Mouse (Mus musculus): Measurements from ENCODE around the gene Olfr983. TPM values are rescaled to one million over a fixed set of nuclear protein-coding genes. Genes with fewer than 3 reads are reported as not detected.

Gene Olfr983
- total RNA-seq (2021), result not detected
- long read RNA-seq, result 0 reads

DNA sequence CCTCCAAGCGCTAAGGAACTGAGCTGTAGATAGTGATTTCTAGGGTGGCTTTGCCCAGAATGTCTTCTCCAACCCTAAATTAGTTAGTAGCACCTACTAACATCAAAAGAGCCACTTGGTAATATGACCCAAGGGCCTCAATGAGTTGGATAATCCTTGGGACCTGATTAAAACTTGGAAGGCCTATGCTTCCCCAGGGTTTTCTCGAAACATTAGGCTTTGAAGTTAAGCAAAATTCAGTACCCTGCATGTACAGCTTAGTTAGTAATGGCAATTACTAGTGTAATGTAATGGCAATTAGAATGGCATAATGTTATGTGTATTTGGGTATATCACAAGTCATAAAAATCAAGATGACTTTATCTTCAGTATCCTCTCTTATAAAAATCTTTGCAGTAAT lies at the start of gene Olfr983:
Gene Olfr983, minus strand, starts transcription at position 101 of the 400 bp plus-strand sequence.
- DNase-seq (ENCODE audit: low spot score in 2 of 2), result no peak

DNA sequence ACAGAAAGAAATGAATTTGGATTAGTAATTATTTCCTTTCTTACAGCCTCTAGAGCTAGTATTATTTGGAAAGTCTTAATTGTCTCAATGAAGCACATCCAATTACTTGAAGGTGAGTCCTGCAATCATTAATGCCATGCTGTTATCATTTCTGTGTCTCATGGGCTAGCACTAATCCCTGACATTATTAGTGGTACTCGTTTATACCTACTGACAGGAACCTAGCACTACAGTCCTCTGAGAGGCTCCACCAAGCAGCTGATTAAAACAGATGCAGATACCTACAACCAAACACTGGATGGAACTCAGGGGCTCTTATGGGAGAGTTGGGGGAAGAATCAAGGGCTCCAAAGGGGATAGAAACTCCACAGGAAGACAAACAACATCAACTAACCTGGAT lies 48.1 kb upstream of the Olfr983 start:
- DNase-seq (ENCODE audit: low spot score in 2 of 2), result no peak

DNA sequence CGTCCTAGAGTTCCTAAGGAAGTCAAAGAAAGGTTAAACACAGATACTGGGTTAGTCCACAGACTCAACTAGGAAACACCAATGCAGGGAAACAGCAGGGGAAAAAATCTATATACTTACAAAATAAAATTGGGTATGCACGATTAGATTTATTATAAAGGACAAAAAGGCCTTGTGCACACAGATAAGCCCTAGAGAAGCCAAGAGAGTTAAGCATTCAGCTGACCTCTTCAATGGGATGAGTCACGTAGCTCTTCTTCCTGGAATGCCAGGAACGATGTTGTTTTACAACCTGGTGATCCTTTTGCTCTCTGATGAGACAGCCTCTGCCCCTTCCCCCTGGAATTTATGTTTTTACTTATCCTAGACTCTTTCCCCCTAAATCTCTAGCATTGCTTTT lies 46.1 kb upstream of the Olfr983 start:
- DNase-seq (ENCODE audit: low spot score in 2 of 2), result no peak

DNA sequence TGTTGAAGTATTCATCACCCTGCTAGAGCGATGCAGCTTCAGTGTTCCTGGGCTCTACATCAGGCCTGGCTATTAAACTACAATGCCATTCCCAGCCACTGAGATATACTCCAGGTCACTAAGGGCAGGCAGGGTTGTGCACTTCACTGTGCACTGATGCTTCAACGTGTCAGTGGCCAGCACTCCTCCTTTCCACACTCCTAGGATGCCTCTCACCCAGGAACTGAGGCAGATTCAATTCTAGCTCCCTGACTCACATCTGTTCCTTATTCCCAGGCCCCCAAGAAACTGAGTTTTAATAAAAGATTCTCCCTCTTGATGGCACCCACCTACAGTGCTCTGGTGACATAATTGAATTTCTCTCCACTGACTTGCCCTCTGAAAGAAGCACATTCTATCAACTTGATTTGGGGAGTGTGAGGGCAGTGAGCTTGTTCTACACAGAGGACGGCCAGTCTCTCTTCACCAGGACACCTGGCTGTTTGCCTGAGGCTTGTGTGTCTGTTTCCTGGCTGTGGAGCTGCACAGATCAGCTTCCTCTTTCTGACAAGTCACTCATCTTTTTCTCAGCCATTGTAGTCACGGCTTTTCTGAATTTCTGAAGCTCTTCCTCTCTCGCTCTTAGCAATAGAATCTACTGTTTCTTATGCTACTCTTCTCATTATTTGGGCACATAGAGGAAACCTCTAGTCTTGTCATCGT lies 43.7 kb upstream of the Olfr983 start:
- DNase-seq (ENCODE audit: low spot score in 2 of 2), result no peak

DNA sequence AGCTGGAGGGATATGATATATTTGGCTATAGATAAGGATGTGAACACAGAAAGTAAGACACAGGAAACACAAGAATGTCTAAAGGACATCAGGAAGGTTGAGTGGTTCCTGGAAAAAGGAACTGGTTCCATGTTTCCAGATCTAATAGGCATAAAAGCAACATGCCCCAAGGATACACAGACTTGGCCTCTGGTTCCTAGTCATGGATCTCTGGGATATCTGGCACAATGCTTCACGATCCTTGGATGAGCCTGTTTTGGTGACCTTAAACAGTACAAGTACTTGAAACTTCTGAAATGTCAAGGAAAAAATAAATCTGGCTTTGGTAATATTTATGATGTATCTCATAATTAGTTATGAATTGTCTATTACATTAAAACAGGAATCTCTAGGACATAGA lies 37.2 kb upstream of the Olfr983 start:
- no peak for DNase-seq (ENCODE audit: low spot score in 2 of 2)

DNA sequence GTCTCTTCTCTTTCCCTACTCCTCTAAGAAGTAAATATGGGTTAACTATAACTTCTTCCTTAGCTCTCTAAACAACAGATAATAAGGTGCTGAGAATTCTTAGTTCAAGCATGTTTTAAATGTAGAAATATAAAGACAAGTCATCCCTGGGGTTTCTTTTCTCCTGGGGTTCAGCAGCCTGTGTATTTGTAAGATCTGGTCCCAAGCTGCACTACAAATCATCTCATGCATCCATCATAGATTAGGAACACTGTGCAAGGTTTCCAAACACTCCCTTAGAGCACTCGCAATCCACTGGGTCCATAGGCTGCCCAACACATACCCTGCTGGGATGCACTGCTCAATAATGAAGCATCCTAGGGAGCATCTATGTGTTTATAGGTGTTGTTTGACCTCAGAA lies 36.7 kb upstream of the Olfr983 start, which contains the start of gene Olfr985:
Gene Olfr985, minus strand, starts transcription at position 101 of the 400 bp plus-strand sequence.
- DNase-seq (ENCODE audit: low spot score in 2 of 2), result no peak

DNA sequence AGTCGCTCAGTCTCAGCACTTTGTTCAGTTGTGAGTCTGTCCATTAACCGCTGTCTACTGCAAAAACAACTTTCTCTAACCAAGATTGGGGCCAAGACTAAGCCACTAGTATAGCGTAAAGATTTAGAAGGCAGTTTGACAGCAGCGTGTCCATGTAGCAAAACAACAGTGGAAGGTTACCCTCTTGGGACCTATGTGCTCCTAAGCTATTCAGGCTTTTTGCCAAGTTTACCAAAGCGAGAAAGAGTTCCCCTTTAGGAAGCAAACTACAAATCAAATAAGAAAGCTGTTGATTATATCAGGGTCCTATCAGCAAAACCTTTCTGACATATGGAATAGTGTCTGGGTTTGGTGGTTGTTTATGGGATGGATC lies 23.9 kb upstream of the Olfr983 start:
- DNase-seq (ENCODE audit: low spot score in 2 of 2), result no peak

DNA sequence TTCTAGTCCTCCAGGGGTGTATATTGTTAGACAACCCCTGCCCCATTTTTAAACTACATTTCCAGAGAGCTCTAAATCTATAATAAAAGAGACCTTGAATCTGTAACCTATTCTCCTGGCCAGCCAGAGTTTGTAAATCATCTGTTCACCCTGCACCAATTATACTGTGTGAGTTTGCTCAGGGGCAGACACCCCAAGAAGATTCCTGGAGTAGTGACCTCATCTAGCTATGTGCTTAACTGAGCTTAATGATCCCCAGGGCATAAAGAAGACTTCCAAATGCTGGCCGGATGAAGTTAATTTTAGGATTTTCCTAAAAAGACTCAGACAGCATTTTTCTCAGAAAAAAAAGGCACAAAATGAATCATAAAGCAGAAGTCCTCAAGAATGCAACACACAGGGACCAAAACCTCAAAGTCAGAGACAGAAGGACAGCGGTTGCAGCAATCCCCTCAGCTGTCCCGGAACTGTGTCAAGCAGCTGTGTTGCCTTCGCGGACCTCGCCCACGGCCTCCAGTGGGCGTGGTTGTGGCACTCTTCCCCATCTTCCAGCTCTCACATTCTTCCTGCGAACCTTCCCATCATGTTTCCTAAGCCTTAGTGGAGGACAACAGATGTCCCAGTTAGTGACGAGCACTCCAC lies 23.4 kb upstream of the Olfr983 start:
- no peak for DNase-seq (ENCODE audit: low spot score in 2 of 2)

DNA sequence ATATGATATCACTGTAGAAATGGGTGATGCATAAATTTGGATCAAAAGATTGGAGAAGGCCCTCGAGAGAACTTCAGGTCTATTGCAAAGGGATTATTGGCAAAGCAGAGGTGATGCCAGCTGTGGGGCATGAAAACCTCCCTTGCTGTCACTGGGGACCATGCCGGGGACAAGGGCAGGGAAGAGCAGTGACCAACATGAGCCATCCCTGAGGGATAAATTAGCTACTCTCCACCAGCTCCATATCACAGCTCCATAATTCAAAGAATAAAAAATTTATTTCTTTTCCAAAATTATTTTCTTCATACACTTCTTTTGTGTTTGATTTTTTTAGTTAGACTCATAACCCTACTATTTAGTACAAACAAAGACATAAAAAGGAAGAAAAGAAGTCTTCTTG lies 20.7 kb upstream of the Olfr983 start, which contains the start of gene Olfr984:
Gene Olfr984, minus strand, starts transcription at position 101 of the 400 bp plus-strand sequence.
- no peak for DNase-seq (ENCODE audit: low spot score in 2 of 2)

DNA sequence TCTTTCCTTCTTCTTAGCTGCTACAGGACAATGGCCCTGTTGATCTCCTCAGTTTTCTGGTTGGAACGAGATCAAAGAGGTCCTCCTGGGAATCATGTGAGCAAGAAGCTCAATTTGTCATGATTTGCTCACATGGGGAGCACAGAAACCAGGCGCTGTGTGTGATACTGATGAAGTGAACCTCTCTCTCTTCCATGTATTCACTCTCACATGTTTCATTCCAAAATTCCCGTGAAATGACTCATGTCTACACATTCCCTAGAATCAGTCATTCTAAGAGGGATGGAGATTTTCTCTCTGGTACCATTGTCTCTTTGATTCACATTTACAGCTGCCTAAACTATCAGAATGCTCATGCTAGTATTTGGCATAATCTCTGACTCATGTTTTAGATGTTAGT lies 1.4 kb upstream of the Olfr983 start:
- no peak for DNase-seq (ENCODE audit: low spot score in 2 of 2)

DNA sequence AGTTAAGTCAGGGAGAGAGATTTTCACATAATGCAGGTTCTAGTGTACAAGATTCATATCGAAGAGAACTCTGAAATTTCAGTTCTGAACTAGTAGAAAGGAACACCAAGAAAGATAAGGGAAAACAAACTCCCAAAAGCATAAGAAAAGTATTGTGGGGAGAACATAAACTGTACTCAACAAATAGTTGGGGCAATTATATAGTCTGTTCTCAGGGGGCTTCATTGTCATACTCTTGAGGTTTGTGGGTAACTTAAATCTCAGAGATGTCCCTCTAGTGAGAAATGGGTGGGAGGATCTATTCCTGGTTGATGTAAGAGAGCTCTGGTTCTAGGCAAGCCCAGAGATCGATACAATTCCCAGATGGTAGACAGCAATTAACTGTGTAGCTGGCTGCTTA lies 19.9 kb downstream of the Olfr983 start, which contains the start of gene Olfr982:
Gene Olfr982, plus strand, starts transcription at position 301 of the 400 bp plus-strand sequence.
- DNase-seq (ENCODE audit: low spot score in 2 of 2), result no peak

DNA sequence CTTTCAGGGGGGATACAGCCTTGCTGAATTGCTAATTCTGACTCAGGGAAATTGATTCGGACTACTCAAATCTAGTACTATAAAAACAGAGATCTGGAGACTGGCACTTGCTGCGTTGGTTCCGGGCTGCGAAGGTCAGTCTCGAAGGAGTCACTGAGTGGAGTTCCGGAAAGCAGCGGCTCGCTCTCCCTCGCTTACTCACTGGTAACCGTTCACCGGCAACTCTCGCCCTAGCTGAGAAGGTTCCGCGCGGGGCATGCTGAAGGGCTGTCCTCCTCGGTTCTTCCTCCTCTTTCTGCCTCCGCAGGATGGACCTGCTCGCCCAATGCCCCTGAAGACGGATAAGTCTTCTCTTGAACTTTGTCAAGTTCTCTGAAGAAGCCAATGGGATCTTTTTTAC lies 43.3 kb downstream of the Olfr983 start:
- no peak for DNase-seq (ENCODE audit: low spot score in 2 of 2)

Other genes with a start within 250 kb of the Olfr983 start
- gene Olfr972, start 227.2 kb downstream of the Olfr983 start, total RNA-seq (2021), result not detected
- gene Olfr229, start 186.3 kb downstream of the Olfr983 start, total RNA-seq (2021), result not detected
- not detected for gene Olfr974, start 156.1 kb downstream of the Olfr983 start, total RNA-seq (2021)
- not detected for gene Olfr975, start 141.5 kb downstream of the Olfr983 start, total RNA-seq (2021)
- gene Olfr976, start 132.5 kb downstream of the Olfr983 start, total RNA-seq (2021), result not detected
- gene Olfr978, start 101.5 kb downstream of the Olfr983 start, total RNA-seq (2021), result not detected
- not detected for gene Olfr979, start 90.1 kb downstream of the Olfr983 start, total RNA-seq (2021)
- gene Olfr980, start 84.0 kb downstream of the Olfr983 start, total RNA-seq (2021), result not detected
- gene Olfr981, start 72.1 kb downstream of the Olfr983 start, total RNA-seq (2021), result not detected
- gene Olfr982, start 19.8 kb downstream of the Olfr983 start, total RNA-seq (2021), result not detected
- gene Olfr984, start 20.6 kb upstream of the Olfr983 start, total RNA-seq (2021), result not detected
- gene Olfr985, start 36.6 kb upstream of the Olfr983 start, total RNA-seq (2021), result not detected
- gene Tmem225, start 54.5 kb upstream of the Olfr983 start, total RNA-seq (2021), result not detected
- under 1 TPM in 1 of 2 experiments, not detected in 1; 0.10 TPM for gene Olfr986, start 87.3 kb upstream of the Olfr983 start, total RNA-seq (2021)
- 1 to 10 TPM; 3.1 to 3.9 TPM for gene Zfp202, start 98.7 kb upstream of the Olfr983 start, total RNA-seq (2021)
- 100 to 1,000 TPM; 232 to 260 TPM for gene Scn3b, start 175.6 kb upstream of the Olfr983 start, total RNA-seq (2021)